Mouse (Mus musculus) stomach, postnatal 0 days (tissue): ENCODE data around the gene Aqr. TPM values are rescaled to one million over a fixed set of nuclear protein-coding genes. Genes with fewer than 3 reads are reported as not detected.

ENCODE experiments used
- ATAC-seq: fragments of 200-750 bp; cut with Nextera tagmentation; 2 replicates; pipeline ENCODE4 v1.8.0; 2017; ENCODE audit not compliant: low FRiP score, low TSS enrichment
- DNase-seq: peaks from one replicate; pipeline ENCODE4 v3.0.0-alpha.2; 2016; ENCODE audit warnings: low spot score
- H3K27ac ChIP-seq: fragments of 300-500 bp; sonication (generic); replicated peaks from 2 replicates; pipeline ENCODE4 v1.5.1; 2014; ENCODE audit warnings: mild to moderate bottlenecking, control low read depth
- H3K27me3 ChIP-seq: fragments of 300-500 bp; sonication (generic); 2 replicates; pipeline ENCODE4 v1.6.1; 2014; ENCODE audit warnings: low read length; ENCODE audit not compliant: control insufficient read depth, insufficient read depth
- H3K36me3 ChIP-seq: fragments of 300-500 bp; sonication (generic); 2 replicates; pipeline ENCODE4 v1.6.1; 2014; ENCODE audit warnings: low read length, mixed read lengths; ENCODE audit not compliant: control insufficient read depth, insufficient read depth
- H3K4me1 ChIP-seq: fragments of 300-500 bp; sonication (generic); replicated peaks from 2 replicates; pipeline ENCODE4 v1.6.1; 2014; ENCODE audit warnings: antibody characterized with exemption; ENCODE audit not compliant: control insufficient read depth, insufficient read depth
- H3K4me2 ChIP-seq: fragments of 300-500 bp; sonication (generic); replicated peaks from 2 replicates; pipeline ENCODE4 v1.6.1; 2014; ENCODE audit warnings: low read depth, mild to moderate bottlenecking, control low read depth, moderate library complexity
- H3K4me3 ChIP-seq: fragments of 300-500 bp; sonication (generic); 2 replicates; pipeline ENCODE4 v1.5.1; 2014; ENCODE audit warnings: low read depth, low read length, control low read depth
- H3K9ac ChIP-seq: fragments of 300-500 bp; sonication (generic); 2 replicates; pipeline ENCODE4 v1.6.1; 2014; ENCODE audit warnings: mild to moderate bottlenecking, low read length, control low read depth, mixed read lengths
- H3K9me3 ChIP-seq: fragments of 300-500 bp; sonication (generic); 2 replicates; pipeline ENCODE4 v1.6.1; 2016; ENCODE audit warnings: low read length; ENCODE audit not compliant: control insufficient read depth
- CTCF ChIP-seq: IDR thresholded peaks from 2 replicates; pipeline ENCODE4 v1.5.1; 2016; ENCODE audit warnings: antibody characterized with exemption, low read depth, mild to moderate bottlenecking, moderate library complexity
- EP300 ChIP-seq: optimal IDR thresholded peaks from 2 replicates; pipeline ENCODE3; 2016; ENCODE audit warnings: antibody characterized with exemption
- WGBS: fragments of 180-500 bp; shearing (Covaris S2); extraction: QIAGEN DNeasy Blood & Tissue Kit; methylation state at CpG from one replicate; pipeline ENCODE4 v1.1.7; 2014; 5-methylcytosine and 5-hydroxymethylcytosine counted together
- polyA plus RNA-seq: library from polyadenylated mRNA; unstranded; fragments of >200 nt; fragmentation: Nextera tagmentation; extraction: Ambion mirVana; gene quantifications from 2 replicates; pipeline ENCODE4 v1.2.1, GENCODE M21; 2015

Gene Aqr
- polyA plus RNA-seq, 1 experiment from 2014 or later, result 21.4 TPM

DNA sequence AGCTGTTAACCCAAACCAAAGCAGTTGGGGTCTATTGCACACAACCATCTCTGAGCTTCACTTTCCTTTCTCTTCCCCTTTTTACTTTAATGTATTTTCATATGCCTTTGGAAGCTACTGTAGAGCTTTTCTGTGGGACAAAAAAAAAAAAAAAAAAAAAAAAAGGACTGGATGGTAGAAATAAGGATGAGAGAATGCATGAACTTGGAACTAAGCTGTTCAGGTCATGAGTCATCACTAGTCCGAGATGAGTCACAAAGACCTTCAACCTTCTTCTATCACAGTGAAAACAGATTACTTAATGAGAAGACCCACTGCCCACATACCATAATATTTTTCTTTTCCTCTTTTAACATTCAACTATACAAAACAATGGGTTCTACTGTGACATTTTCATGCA, 127.2 kb downstream of the Aqr start:
- Histone ChIP-seq H3K9ac (no peak overlapping the region), H3K4me2 (no peak overlapping the region), H3K4me1 (no peaks in the 10 kb centered on the region), H3K27ac (no peak overlapping the region), H3K4me3 (no peak overlapping the region), H3K27me3 (no peaks in the 10 kb centered on the region), H3K36me3 (no peaks in the 10 kb centered on the region), H3K9me3 (no peaks in the 10 kb centered on the region)
- DNase-seq (no peak), ATAC-seq (no peak)
- 70% methylated on average over 1 of the region's 1 CpGs for WGBS
- TF ChIP-seq EP300, result no peak
- TF ChIP-seq CTCF, result no peak

GRCm38 (mm10) chr2:114058226-114058796, 128.5 kb downstream of the Aqr start:
- ATAC-seq (no peak), DNase-seq (no peak)
- no peak overlapping the region for H3K4me2 ChIP-seq
- H3K27ac ChIP-seq, result no peak overlapping the region
- H3K4me3 ChIP-seq, result no peak overlapping the region
- H3K27me3 ChIP-seq, result no peaks in the 10 kb centered on the region
- no peaks in the 10 kb centered on the region for H3K9me3 ChIP-seq
- no peak for TF ChIP-seq CTCF
- TF ChIP-seq EP300, result no peak
- no peaks in the 10 kb centered on the region for H3K4me1 ChIP-seq
- H3K36me3 ChIP-seq, result no peaks in the 10 kb centered on the region
- WGBS, result 85% methylated on average over 10 of the region's 10 CpGs
- H3K9ac ChIP-seq, result no peak overlapping the region

GRCm38 (mm10) chr2:114057303-114057853, 129.4 kb downstream of the Aqr start:
- no peak overlapping the region for H3K9ac ChIP-seq
- H3K4me2 ChIP-seq, result no peak overlapping the region
- no peak for ATAC-seq
- H3K9me3 ChIP-seq, result no peaks in the 10 kb centered on the region
- WGBS, result 15% methylated on average over 10 of the region's 10 CpGs
- H3K27ac ChIP-seq, result no peak overlapping the region
- TF ChIP-seq EP300 (no peak), CTCF (no peak)
- no peaks in the 10 kb centered on the region for H3K27me3 ChIP-seq
- DNase-seq, result no peak
- no peak overlapping the region for H3K4me3 ChIP-seq
- H3K36me3 ChIP-seq, result no peaks in the 10 kb centered on the region
- H3K4me1 ChIP-seq, result no peaks in the 10 kb centered on the region

DNA sequence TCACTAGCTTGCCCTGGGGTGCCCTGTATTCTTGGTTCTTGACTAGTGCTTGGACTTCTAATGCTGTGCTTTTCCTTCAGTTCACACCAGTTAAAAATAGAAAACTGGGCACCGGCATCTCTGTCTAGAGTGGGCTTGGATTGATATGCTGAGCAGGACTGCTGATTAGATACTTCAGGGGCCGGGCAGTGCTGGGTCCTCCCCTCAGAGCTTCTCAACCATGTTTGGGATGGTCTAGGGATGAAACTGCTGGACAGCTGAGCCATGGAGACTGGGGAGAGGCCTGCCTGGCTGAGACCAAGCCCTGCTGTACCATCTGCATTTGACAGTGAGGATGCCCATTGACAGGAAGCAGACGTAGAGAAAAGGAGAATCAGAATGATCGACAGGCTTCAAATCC, 132.7 kb downstream of the Aqr start:
- no peaks in the 10 kb centered on the region for H3K27me3 ChIP-seq
- no peak overlapping the region for H3K4me2 ChIP-seq
- ATAC-seq (no peak), DNase-seq (no peak)
- H3K27ac ChIP-seq, result no peak overlapping the region
- no peaks in the 10 kb centered on the region for H3K9me3 ChIP-seq
- 86% methylated on average over 4 of the region's 4 CpGs for WGBS
- no peaks in the 10 kb centered on the region for H3K4me1 ChIP-seq
- no peak overlapping the region for H3K9ac ChIP-seq
- no peak overlapping the region for H3K4me3 ChIP-seq
- no peak for TF ChIP-seq CTCF
- TF ChIP-seq EP300, result no peak
- H3K36me3 ChIP-seq, result no peaks in the 10 kb centered on the region

DNA sequence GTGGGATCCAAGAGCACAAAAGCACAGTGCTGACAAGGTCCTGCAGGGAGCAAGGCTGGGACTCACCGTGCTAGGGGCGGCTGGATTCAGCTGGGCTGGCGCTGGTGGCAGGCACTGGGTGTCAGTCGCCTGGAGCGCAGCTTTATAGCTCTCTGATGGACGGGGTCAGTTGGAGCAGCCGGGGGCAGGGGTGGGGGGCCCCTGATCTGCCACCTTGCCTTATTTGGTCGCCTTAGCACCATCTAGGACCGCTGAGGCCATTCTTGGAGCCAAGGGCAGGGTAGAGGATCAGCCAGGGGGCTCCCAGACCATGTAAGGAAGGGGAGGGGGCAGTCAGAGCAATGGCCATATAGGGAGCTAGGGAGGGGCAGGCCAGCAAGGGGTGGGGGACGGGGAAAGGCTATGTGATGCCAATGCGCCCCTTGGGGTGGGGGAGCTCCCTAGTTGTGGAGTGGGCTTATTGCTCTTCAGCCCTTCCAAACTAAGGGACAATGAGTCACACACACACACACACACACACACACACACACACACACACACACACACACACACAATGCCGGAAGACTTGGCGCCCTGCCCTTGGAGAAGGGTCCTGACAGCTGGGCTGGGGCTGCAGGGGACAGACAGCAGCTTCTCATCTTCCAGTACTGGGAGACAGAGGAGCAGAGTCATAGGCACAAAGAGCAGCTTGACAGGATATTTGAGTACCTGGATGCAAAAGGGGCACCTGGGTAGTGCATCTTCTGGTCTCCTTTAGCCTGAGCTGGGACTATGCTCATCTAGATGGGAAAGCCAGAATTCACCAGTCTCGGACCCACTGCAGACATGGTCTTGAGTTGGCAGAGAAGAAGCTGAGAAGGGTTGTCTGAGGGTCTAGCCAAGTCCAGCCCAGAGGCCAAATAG, 133.9 kb downstream of the Aqr start, which contains the start of gene Actc1:
TSS of gene Actc1 (minus strand) at position 853 of the 903 bp plus-strand sequence.
- ATAC-seq, result peak; percentile 47
- H3K9me3 ChIP-seq, result no peaks in the 10 kb centered on the region
- peak within 1 kb of the TSS; percentile 15; the same call in 1 of the 2 replicates for H3K4me3 ChIP-seq
- no peaks in the 10 kb centered on the region for H3K27me3 ChIP-seq
- no peak for DNase-seq
- H3K9ac ChIP-seq, result no peak within 1 kb of the TSS
- 22% methylated on average over 14 of the region's 14 CpGs for WGBS
- H3K36me3 ChIP-seq, result no peaks in the 10 kb centered on the region
- H3K4me2 ChIP-seq, result peak within 1 kb of the TSS; percentile 39; the same call in 1 of the 2 replicates
- no peak for TF ChIP-seq CTCF
- TF ChIP-seq EP300, result no peak
- no peak within 1 kb of the TSS for H3K27ac ChIP-seq
- no peaks in the 10 kb centered on the region for H3K4me1 ChIP-seq
